Mouse (Mus musculus) adrenal gland, postnatal 4 days (tissue): Measurements from ENCODE around the gene Pnmal2. TPM values are rescaled to one million over a fixed set of nuclear protein-coding genes. Genes with fewer than 3 reads are reported as not detected.
"Not testable (repeated sequence)": the region's sequence is repeated elsewhere in the genome, so short reads cannot be mapped to it uniquely, and the experiment has no call there.

ENCODE experiments used
- DNase-seq, 2 experiments: peaks; one replicate each; pipeline ENCODE4 v3.0.0; 2021 to 2022; ENCODE audit warnings: low spot score in 2 of 2, mixed read lengths in 2 of 2
- total RNA-seq, 2 experiments: library from RNA; stranded (reverse); gene quantifications; 2 replicates each; pipeline ENCODE4 v1.2.3; 2021

Gene Pnmal2
- total RNA-seq, 2 experiments from 2014 or later = 40.7 to 42.6 TPM

DNA sequence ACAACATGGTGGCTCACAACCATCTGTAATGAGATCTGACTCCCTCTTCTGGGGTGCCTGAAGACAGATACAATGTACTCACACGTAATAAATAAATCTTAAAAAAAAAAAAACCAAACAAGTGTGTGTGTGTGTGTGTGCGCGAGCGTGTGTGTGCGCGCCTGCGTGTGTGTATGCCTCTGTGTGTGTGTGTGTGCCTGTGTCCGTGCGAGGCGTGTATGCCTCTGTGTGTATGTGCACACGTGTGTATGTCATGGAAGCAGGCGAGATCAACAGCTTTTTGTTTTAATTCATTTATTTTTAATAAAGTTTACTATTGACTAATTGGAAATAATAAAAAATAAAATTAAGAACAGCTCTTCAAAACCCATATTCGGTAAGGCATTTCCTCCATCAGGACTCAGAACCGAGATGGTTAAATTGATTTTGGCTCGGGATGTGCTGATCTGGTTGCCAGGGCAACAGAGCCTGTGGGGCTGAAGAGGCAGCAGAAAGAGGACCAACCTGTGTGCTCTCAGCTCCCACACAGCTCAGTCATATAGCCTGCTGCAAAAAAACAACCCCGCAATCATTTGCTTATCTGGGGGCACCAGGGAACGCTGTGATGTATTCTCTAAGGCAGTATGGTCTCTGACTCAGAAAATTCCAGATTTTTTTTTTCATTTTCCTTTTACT, 6.2 kb upstream of the Pnmal2 start:
- DNase-seq = no peak

- no peak for DNase-seq
Measured at GRCm38 (mm10) chr7:16940292-16940691, 4.2 kb upstream of the Pnmal2 start.

GRCm38 (mm10) chr7:16942861-16943260, 1.6 kb upstream of the Pnmal2 start:
- no peak for DNase-seq

DNA sequence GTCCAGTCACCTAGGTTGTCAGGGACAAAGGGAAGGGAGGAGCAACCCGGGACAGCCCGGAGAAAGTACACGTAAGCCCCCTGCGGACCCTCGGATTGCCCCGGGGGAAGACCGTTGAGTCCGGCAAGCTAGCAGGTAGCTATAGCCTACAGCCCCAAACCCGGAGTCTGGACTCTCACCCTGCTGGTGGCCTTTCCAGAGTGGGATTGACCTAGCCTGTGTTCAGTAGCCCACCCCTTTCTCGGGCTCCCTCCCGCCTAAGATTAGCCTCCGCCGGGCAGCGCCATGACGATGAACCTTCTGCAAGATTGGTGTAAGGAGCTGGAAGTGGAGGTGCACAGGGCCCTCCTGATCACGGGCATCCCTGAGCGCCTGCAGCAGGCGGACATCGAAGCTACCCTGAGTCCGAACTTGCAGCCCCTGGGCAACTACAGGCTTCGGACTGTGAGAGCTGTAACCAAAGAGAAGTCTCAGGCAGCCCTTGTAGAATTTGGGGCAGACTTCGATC, 380 bp downstream of the Pnmal2 start:
- DNase-seq = no peak

DNA sequence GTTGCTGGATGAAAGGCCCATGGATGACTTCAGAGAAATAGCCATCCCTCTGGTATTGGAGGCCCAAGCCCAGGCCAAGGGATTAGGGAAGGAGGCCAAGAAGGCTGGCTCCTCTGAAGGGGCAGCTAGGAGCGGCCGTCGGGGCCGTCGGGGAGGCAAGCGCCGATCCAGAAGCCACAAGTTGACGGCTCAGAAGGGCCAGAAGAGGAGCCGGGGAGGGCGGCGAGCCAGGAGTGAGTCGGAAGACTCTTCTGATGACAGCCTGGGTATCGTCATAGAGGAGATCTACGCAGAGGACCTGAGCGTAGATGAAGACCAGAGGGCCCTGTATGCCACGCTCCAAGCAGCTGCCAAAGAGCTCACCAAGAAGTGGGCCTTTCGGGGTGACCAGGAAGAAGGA, 937 bp downstream of the Pnmal2 start:
- DNase-seq = no peak

DNA sequence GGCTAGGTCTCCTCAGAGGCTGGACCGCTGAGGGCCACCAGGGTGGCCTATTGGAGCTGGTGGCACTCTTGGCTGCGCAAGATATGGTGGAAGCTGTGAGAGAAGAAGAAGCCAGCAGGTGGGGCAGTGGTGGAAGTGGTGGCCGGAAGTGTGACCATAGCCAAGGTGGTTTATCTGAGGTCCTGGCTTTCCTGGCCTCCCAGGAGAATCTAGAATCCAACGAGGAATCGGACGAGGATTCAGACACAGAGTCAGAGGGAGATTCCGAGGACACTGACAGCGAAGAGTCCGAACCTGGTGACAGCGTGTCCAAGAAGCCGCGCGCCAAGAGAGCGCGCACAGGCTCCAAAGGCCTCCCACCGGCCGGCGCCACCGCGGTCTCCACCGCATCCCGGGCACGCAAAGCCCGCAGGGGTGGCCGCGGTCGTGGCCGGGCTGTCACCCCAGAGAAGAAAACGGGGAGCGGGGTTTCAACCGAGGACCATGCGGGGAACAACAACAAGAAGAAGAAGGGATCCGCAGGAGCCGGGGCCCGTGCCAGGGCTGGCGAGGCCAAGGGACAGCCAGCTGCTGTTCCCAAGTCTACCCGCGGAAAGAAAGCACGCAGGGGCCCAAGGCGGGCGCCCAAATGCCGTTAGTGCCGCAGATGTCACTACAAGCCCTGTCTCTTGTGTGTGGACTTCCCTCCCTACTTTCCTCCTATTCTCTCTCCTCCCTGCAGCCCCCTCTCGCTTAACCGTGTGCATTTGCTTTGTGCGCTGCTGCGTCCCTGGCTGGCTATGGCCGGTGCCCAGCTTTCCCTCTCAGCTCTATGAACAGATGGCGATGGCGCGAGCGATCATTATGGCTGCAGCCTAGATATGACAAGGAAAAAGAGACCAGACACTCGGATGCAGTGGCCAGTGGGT, 2.2 kb downstream of the Pnmal2 start:
- no peak for DNase-seq

GRCm38 (mm10) chr7:16947349-16947895, 2.9 kb downstream of the Pnmal2 start:
- no peak for DNase-seq

DNA sequence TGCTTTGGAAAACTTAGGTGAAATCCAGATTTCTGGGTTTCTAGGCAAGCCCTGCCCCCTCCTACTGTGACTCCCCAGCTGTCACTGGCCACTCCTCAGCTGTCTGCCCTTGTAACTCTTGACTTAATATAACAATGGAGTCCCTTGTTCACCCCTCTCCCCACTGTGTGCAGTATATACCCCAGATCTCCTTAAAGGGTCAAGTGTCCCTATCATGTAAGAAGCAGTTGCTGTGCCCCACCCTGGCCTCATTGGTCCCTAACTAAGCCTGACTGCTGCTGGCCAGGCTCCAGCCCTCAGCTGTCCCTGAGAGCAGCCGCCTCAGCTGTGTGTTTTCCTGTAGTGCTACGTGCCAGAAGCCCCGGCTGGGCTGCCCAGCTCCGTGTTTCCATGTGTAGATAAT, 3.5 kb downstream of the Pnmal2 start:
- no peak for DNase-seq

DNA sequence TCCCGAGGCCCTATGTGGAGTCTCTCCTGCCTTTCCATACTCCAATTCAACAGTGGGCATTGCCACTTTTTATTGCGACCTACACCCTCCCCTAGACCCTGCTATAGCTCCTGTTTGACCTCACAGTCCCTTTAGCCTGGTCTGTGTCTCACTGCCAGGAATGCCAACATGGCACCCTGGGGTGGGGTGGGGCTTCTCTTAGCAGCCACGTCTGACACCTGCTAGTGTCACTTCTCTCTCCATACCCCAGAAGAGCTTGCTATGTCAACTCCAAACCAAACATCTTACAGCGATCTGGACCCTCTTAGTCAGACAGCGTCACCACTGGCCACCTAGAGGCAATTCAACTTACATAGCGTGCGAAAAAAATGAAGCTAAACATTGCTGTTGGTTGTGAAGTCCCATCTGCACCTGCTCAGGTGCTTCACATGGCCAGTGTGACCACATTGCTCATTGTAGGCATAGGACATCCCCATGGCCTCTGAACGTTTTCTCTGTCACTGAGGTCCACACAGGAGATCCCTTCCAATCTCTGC, 4.5 kb downstream of the Pnmal2 start:
- DNase-seq = no peak

GRCm38 (mm10) chr7:16949908-16950841, 5.7 kb downstream of the Pnmal2 start:
- DNase-seq = peak; percentile 56 to 64

DNA sequence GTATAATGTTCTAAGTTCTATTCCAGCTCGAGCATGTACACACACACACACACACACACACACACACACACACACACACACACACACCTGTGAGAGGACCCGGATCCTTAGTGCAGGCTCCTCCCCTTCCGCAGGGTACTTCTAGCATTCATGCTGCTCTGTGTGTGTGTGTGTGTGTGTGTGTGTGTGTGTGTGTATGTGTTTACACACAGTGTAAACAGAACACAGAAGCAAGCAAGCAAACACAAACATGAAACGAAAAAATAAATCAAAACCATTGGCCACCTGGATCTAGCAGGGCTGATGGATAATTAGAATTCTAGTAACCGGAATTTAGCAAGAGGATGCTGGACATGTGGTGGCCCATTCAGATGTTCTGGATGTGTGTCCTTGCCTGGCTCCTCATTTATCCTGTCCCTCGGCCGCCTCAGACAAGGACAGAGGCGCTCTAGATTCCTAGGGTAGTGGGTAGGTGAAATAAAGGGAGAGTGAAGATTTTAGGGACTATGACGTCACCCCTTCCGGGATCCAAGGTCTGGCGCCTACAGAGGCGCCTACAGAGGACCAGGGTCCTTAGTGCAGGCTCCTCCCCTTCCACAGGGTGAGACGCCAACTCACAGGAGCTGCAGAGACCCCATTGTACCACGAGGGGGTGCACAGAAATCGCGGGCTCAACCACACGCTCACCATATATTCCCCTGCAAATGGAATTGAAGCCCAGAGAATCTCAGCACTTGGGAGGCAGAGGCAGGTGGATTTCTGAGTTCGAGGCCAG, 6.6 kb downstream of the Pnmal2 start:
- DNase-seq = peak; percentile 43 to 71

DNA sequence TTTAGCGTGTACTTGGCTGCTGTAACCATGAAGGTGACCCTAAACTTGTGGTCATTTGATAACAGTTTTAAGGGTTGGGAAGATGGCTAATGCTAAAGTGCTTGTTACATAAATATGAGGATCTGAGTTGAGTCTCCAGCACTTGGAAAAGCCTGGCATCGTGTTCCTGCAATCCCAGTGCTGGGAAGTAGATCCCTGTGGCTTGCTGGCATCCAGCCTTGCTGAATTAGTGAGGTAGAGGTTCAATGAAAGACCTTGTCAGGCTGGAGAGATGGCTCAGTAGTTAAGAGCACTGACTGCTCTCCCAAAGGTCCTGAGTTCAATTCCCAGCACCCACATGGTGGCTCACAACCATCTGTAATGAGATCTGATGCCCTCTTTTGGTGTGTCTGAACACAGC, 9.3 kb downstream of the Pnmal2 start:
- not testable (repeated sequence) for DNase-seq

DNA sequence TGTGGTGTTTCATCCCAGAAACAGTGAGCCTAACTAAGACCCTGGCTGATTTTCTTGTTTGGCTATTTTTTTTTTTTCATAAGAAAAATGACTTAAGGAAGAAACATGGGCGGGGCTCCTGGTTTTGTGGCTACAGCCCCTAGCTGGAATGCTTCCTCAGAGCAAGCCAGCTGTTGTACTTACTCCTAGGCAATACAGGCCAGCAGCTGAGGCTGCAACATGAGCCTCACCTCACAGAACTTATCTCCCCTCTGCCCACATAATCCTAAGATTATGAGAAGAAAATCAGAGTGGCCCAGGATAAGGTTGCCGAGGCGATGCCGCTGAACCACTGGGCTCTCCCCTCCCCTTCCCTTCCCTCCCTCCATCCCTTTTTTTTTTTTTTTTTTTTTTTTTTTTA, 11.2 kb downstream of the Pnmal2 start:
- no peak for DNase-seq

GRCm38 (mm10) chr7:16956410-16957265, 12.2 kb downstream of the Pnmal2 start:
- DNase-seq = no peak

DNA sequence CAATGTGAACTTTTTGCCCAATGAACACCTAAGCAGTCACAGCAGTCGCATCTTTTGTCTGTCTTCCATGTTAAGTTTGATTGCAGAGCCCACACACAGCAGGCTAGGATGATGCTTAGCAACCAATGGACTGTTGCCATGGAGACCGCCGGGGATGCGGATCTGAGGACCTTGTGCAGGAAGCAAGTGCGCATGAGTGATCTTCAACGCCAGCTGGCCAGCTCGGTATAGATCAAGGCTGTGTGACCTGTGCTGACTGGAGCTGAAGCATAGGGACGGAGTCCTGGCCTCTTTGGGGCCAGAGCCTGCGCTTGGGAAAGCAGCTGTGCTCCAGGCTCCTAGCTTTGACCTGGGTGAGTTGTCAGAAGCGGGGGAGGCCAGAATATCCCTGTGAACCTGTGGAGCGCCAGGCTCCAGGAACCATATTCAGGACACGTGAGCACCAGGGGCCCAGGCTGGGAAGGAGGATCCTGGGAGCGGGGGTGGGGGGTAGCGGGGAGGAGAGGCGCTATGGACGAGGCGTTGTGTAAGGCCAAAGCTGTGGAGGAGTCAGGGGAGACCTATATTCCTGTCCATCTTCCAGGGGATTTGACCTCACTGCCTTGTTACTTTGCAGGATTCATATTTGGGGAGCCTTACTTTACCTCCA, 15.2 kb downstream of the Pnmal2 start, which contains the start of gene Pnmal1:
Gene Pnmal1, plus strand, starts transcription at position 141 of the 649 bp plus-strand sequence.
- peak in 1 of 2 experiments; percentile 49 for DNase-seq

DNA sequence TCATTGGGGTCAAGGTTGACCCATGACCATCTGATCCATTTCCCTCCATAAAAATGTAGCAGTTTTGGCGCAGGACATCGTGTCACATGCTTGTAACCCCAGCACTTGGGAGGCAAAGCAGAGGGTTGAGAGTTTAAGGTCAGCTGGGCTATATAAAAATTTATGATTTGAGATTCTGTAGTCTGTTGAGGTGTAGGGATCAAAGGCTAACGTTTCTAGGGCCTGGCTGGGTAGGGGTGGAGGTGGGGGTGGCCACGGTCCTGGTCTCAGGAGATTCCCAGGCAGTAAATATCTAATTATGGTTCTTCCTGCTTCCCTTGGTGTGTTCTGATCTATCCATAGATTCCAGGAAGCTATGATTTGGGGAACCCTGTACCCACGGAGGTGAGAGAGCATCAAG, 17.2 kb downstream of the Pnmal2 start:
- DNase-seq = no peak

DNA sequence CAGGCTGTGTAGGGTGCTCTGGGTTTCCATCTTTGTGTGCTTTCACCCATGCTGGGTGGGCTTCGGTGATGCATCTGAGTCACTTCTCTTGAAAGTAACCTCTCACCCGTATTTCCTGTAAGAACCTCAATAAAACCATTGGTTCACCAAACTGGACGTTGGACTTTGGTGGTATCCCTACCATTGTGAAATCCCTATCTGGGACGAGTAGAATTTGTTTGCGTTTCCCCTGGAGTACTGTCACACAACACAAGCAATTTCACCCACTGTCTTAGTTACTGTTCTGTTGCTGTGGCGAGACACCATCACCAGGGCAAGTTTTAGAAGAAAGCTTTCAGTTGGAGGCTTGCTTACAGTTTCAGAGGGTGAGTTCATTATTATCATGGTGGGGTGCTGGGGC, 23.9 kb downstream of the Pnmal2 start:
- no peak for DNase-seq

DNA sequence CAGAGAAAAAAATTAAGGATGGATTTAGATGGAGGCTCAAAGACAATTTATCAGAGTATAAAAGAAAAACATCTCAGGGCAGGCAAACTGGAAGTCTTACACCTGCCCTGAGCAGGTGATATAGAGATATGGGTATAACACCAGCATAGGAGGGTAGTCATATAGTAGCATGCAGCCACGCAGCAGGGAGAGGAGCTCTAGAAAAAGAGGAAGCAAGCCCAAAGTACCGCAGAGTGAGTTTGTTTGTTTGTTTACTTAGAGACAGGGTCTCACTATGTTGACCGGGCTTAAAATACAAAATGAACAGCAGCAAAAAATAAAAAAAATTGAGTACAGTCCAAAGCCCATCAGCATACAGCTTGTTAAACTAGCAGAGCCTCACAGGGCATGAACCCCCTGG, 26.7 kb downstream of the Pnmal2 start:
- no peak for DNase-seq
